8 mouse cellular contexts compared by ENCODE assay signal in genomic region chr12:32952416-32952815, GRCm38 (mm10). TPM values are rescaled to one million over a fixed set of nuclear protein-coding genes. Genes with fewer than 3 reads are reported as not detected.
A peak's percentile ranks its signal among the peaks of the same experiment; 100 is the strongest.
DNase-seq lines count a peak whose midpoint lies in the region; ATAC-seq and TF ChIP-seq lines count a peak whose summit lies in the region.

No protein-coding gene starts in this region.

- peak; percentile 57 to 83 for DNase-seq in adrenal gland, adult (ENCODE audit: inconsistent age in 2 of 2, low spot score in 1 of 2)
- DNase-seq in adrenal gland, postnatal 4 days (ENCODE audit: low spot score in 2 of 2), result no peak
- peak; percentile 62 for DNase-seq in CH12.LX (ENCODE audit: extremely low read depth)
- DNase-seq in cerebellum, adult 11 months, result peak; percentile 26
- peak; percentile 50 for DNase-seq in gonadal fat pad, adult 2 months (ENCODE audit: low read depth)
- peak; percentile 53 to 55 for DNase-seq in layer of hippocampus, postnatal 36 days
- peak; percentile 66 for DNase-seq in telencephalon, adult 2 months (ENCODE audit: low read depth, low spot score)

- dilution Hi-C loops in CH12.LX (cut with MboI; ENCODE audit: extremely low pct_ligation_motif_present, extremely low pct_unique_long_range_greater_than_20kb, low sequenced_read_pairs), result no loop called here

- in situ Hi-C loops in CH12.LX (cut with MboI; ENCODE audit: low pct_ligation_motif_present, low pct_unique_long_range_greater_than_20kb, low sequenced_read_pairs), result loop anchor here (5.0 kb wide), 1 partner anchor 60 kb away; no protein-coding TSS in a partner anchor

- peaks cover 2% of the 10 kb centered on the region for H3K9me3 ChIP-seq in CH12.LX (replicated peaks; ENCODE audit: low read length)

- peaks cover 5% of the 10 kb centered on the region; the same call in 1 of the 2 replicates for H3K79me2 ChIP-seq in CH12.LX (replicated peaks; ENCODE audit: control insufficient read depth, extremely low read depth, insufficient read depth, poor library complexity, severe bottlenecking)

- peak; percentile 36 for ATAC-seq in megakaryocyte, adult 5-6 weeks (ENCODE audit: poor library complexity, severe bottlenecking)

- H3K27ac ChIP-seq in CH12.LX (ENCODE audit: insufficient read depth, low read depth), result no peak overlapping the region

- TF ChIP-seq POLR2A in CH12.LX (IDR thresholded peaks at IDR 0.05; ENCODE audit: low read depth, low read length), result no peak

- TF ChIP-seq EP300 in CH12.LX (IDR thresholded peaks at IDR 0.05; ENCODE audit: low read length), result no peak

- H3K27me3 ChIP-seq in CH12.LX (replicated peaks), result no peaks in the 10 kb centered on the region

- peak; percentile 83 for TF ChIP-seq RAD21 in CH12.LX (IDR thresholded peaks at IDR 0.05; ENCODE audit: low read depth, low read length)

- H3K9ac ChIP-seq in CH12.LX (ENCODE audit: insufficient read depth, low read depth), result no peak overlapping the region

- H3K4me3 ChIP-seq in CH12.LX (replicated peaks in 1 of 3; ENCODE audit: low read depth in 2 of 3, low read length in 2 of 3, poor library complexity in 1 of 3), result no peak overlapping the region

- peaks cover 0 to 2% of the 10 kb centered on the region in 2 experiments for H3K36me3 ChIP-seq in CH12.LX (replicated peaks in 1 of 2; ENCODE audit: control insufficient read depth in 1 of 2, insufficient read depth in 1 of 2, low read length in 1 of 2)

- peak in 1 of 2 experiments; percentile 84; a peak in 2 of 4 replicates for TF ChIP-seq CTCF in CH12.LX (conservative IDR thresholded peaks at IDR 0.05 in 1 of 2, IDR thresholded peaks at IDR 0.05 in 1 of 2; ENCODE audit: low read depth in 2 of 2, low read length in 2 of 2)

- H3K4me1 ChIP-seq in CH12.LX (ENCODE audit: control insufficient read depth in 1 of 2, insufficient read depth in 2 of 2), result peaks cover 2 to 28% of the 10 kb centered on the region in 2 experiments

- H3K4me2 ChIP-seq in CH12.LX (ENCODE audit: insufficient read depth, low read depth, poor library complexity, severe bottlenecking), result peak overlapping the region; percentile 53

TF ChIP-seq in CH12.LX, 34 proteins besides CTCF, POLR2A, EP300 and RAD21:
- no peak for TF ChIP-seq MYC (IDR thresholded peaks at IDR 0.05; ENCODE audit: low read depth, low read length)
- TF ChIP-seq HCFC1 (IDR thresholded peaks at IDR 0.05; ENCODE audit: low read depth, low read length), result no peak
- 0 out of 2 replicates have a peak, but pooled peaks have one; percentile 18 for TF ChIP-seq SIN3A (IDR thresholded peaks at IDR 0.05; ENCODE audit: low read length)
- TF ChIP-seq JUND (conservative IDR thresholded peaks at IDR 0.05; ENCODE audit: low read depth, low read length), result no peak
- no peak for TF ChIP-seq TCF12 (IDR thresholded peaks at IDR 0.05; ENCODE audit: low read depth, low read length)
- TF ChIP-seq USF2 (conservative IDR thresholded peaks at IDR 0.05; ENCODE audit: low read depth, low read length), result no peak
- no peak for TF ChIP-seq ZNF384 (IDR thresholded peaks at IDR 0.05; ENCODE audit: low read depth, low read length)
- no peak for TF ChIP-seq NRF1 (IDR thresholded peaks at IDR 0.05; ENCODE audit: low read depth, low read length)
- no peak for TF ChIP-seq MEF2A (IDR thresholded peaks at IDR 0.05; ENCODE audit: borderline replicate concordance, low read depth, low read length)
- TF ChIP-seq SMC3 (IDR thresholded peaks at IDR 0.05; ENCODE audit: low read depth, low read length), result peak; percentile 85
- TF ChIP-seq TBP (conservative IDR thresholded peaks at IDR 0.05; ENCODE audit: low read depth, low read length), result no peak
- TF ChIP-seq CHD1 (IDR thresholded peaks at IDR 0.05; ENCODE audit: low read depth, low read length), result no peak
- no peak for TF ChIP-seq IRF4 (IDR thresholded peaks at IDR 0.05; ENCODE audit: low read depth, low read length)
- TF ChIP-seq JUN (IDR thresholded peaks at IDR 0.05; ENCODE audit: insufficient read depth, low read depth, low read length), result no peak
- no peak for TF ChIP-seq MXI1 (IDR thresholded peaks at IDR 0.05; ENCODE audit: low read depth, low read length)
- no peak for TF ChIP-seq GABPA (IDR thresholded peaks at IDR 0.05; ENCODE audit: insufficient replicate concordance, low read depth, low read length)
- no peak for TF ChIP-seq ELF1 (IDR thresholded peaks at IDR 0.05; ENCODE audit: low read depth, low read length)

RNA-seq across cellular contexts. Expression of gene Sypl, which starts 1.3 kb away (rescaled TPM):
- total RNA-seq in adrenal gland, postnatal 4 days (2021), result 10 to 100 TPM; 81.9 to 88.0 TPM
- total RNA-seq in CH12.LX (2012; rRNA removed), result 7.5 and 8.5 TPM in 2 replicates
- 25.8 and 29.1 TPM in 2 replicates for total RNA-seq in CH12.LX (2014; rRNA removed)
- polyA plus RNA-seq in CH12.LX (2012; ENCODE audit: insufficient read length, low read depth), result 33.4 and 37.8 TPM in 2 replicates
- polyA plus RNA-seq in gonadal fat pad, adult 2 months (2012; rRNA removed), result 108 and 139 TPM in 2 replicates
- 10 to 100 TPM; 42.3 to 43.2 TPM for total RNA-seq in layer of hippocampus, postnatal 36 days (2021)
- 114 and 117 TPM in 2 replicates for total RNA-seq in megakaryocyte, adult 5-6 weeks (2015)
- total RNA-seq in megakaryocyte, adult 5-6 weeks (2017), result 50.6 and 62.0 TPM in 2 replicates

Comparison
In these comparisons a context has a peak if more than half of its experiments do, and no peak if none do; other contexts are left out.
1. DNase-seq: peak in adrenal gland, adult (2 of 2), CH12.LX (single experiment), cerebellum, adult 11 months (single experiment), gonadal fat pad, adult 2 months (single experiment), layer of hippocampus, postnatal 36 days (2 of 2) and telencephalon, adult 2 months (single experiment); none in adrenal gland, postnatal 4 days (0 of 2).